Mouse (Mus musculus): ENCODE results near the gene Pld6.

DNA sequence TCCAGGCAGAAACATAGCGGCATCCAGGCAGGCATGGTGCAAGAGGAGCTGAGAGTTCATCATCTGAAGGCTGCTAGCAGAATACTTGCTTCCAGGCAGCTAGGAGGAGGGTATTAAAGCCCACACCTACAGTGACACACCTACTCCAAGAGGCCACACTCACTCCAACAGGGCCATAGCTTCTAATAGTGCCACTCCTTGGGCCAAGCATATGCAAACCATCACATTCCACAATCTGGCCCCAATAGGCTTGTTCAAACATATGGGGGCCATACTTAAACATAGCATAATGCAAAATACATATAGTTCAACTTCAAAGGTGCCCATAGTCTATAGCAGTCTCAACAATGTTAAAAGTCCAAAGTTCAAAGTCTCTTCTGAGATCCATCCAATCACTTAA is 1.9 kb upstream of the Pld6 start:
- no peak for TF ChIP-seq POLR2A (IDR thresholded peaks at IDR 0.05; ENCODE audit: insufficient read length, low read depth)
- no peak for TF ChIP-seq TCF12 (IDR thresholded peaks at IDR 0.05; ENCODE audit: insufficient read depth, poor library complexity, severe bottlenecking)
- no peak for TF ChIP-seq CEBPB (IDR thresholded peaks at IDR 0.05; ENCODE audit: insufficient read depth, poor library complexity, severe bottlenecking)
- no peak for TF ChIP-seq POLR2AphosphoS2 (IDR thresholded peaks at IDR 0.05; ENCODE audit: insufficient read length, low read depth)
- TF ChIP-seq MYOG (IDR thresholded peaks at IDR 0.05; ENCODE audit: control insufficient read depth in 1 of 3, insufficient read depth in 1 of 3, insufficient read length in 2 of 3, low read depth in 2 of 3): no peak
